Mouse (Mus musculus) kidney, adult 9 months (tissue): ENCODE results near the gene Ell2.

Source experiments
- DNase-seq: peaks from one replicate; pipeline ENCODE4 v3.0.0; 2022

The Ell2 gene

GRCm38 (mm10) chr13:75734231-75734630, 27.7 kb downstream of the Ell2 start:
- no peak for DNase-seq

GRCm38 (mm10) chr13:75735606-75736005, 29.0 kb downstream of the Ell2 start:
- DNase-seq, result no peak

GRCm38 (mm10) chr13:75737991-75738390, 31.4 kb downstream of the Ell2 start:
- no peak for DNase-seq

- no peak for DNase-seq
Measured at GRCm38 (mm10) chr13:75738536-75738935, 32.0 kb downstream of the Ell2 start.

- DNase-seq, result no peak
Measured at GRCm38 (mm10) chr13:75738957-75739356, 32.4 kb downstream of the Ell2 start.

GRCm38 (mm10) chr13:75740018-75740417, 33.5 kb downstream of the Ell2 start:
- no peak for DNase-seq

- DNase-seq, result no peak
Measured at GRCm38 (mm10) chr13:75741119-75741518, 34.6 kb downstream of the Ell2 start.

GRCm38 (mm10) chr13:75741736-75742729, 35.5 kb downstream of the Ell2 start:
- no peak for DNase-seq

GRCm38 (mm10) chr13:75742970-75743369, 36.4 kb downstream of the Ell2 start:
- DNase-seq, result no peak

- DNase-seq, result no peak
Measured at GRCm38 (mm10) chr13:75744065-75744464, 37.5 kb downstream of the Ell2 start.

GRCm38 (mm10) chr13:75745328-75745727, 38.8 kb downstream of the Ell2 start:
- no peak for DNase-seq

- DNase-seq, result peak; percentile 49
Measured at GRCm38 (mm10) chr13:75747265-75747664, 40.7 kb downstream of the Ell2 start.

- no peak for DNase-seq
Measured at GRCm38 (mm10) chr13:75748685-75749084, 42.1 kb downstream of the Ell2 start.

- no peak for DNase-seq
Measured at GRCm38 (mm10) chr13:75750785-75751184, 44.2 kb downstream of the Ell2 start.

GRCm38 (mm10) chr13:75752216-75752938, 45.8 kb downstream of the Ell2 start:
- peak; percentile 98 for DNase-seq

- no peak for DNase-seq
Measured at GRCm38 (mm10) chr13:75754398-75754797, 47.8 kb downstream of the Ell2 start.

GRCm38 (mm10) chr13:75760859-75761548, 54.4 kb downstream of the Ell2 start:
- DNase-seq, result no peak

- DNase-seq, result no peak
Measured at GRCm38 (mm10) chr13:75762759-75763158, 56.2 kb downstream of the Ell2 start.

- no peak for DNase-seq
Measured at GRCm38 (mm10) chr13:75763280-75763679, 56.7 kb downstream of the Ell2 start.

- no peak for DNase-seq
Measured at GRCm38 (mm10) chr13:75765742-75766141, 59.2 kb downstream of the Ell2 start.

GRCm38 (mm10) chr13:75766238-75766637, 59.7 kb downstream of the Ell2 start:
- DNase-seq, result no peak

- DNase-seq, result no peak
Measured at GRCm38 (mm10) chr13:75766967-75767366, 60.4 kb downstream of the Ell2 start.

GRCm38 (mm10) chr13:75770744-75771143, 64.2 kb downstream of the Ell2 start:
- DNase-seq, result no peak
